Mouse (Mus musculus) limb, embryonic 15.5 days (tissue): ENCODE data around the gene Ppp6r3. TPM values are rescaled to one million over a fixed set of nuclear protein-coding genes. Genes with fewer than 3 reads are reported as not detected.
"Not testable (repeated sequence)": the region's sequence is repeated elsewhere in the genome, so short reads cannot be mapped to it uniquely, and the experiment has no call there.

Experiments used
- ATAC-seq: fragments of 200-750 bp; cut with Nextera tagmentation; 2 replicates; pipeline ENCODE4 v1.8.0; 2017; ENCODE audit warnings: low read depth, moderate TSS enrichment; ENCODE audit not compliant: insufficient number of reproducible peaks, low FRiP score, low TSS enrichment
- H3K27ac ChIP-seq: fragments of 300-500 bp; sonication (generic); 2 replicates; pipeline ENCODE4 v1.5.1; 2015; ENCODE audit warnings: moderate library complexity, mild to moderate bottlenecking, inconsistent platforms
- H3K27me3 ChIP-seq: fragments of 300-500 bp; sonication (generic); 2 replicates; pipeline ENCODE4 v1.6.1; 2015; ENCODE audit warnings: inconsistent platforms
- H3K36me3 ChIP-seq: fragments of 300-500 bp; sonication (generic); 2 replicates; pipeline ENCODE4 v1.6.1; 2015; ENCODE audit warnings: inconsistent platforms
- H3K4me1 ChIP-seq: fragments of 300-500 bp; sonication (generic); 2 replicates; pipeline ENCODE4 v1.6.1; 2015; ENCODE audit warnings: inconsistent platforms
- H3K4me2 ChIP-seq: fragments of 300-500 bp; sonication (generic); 2 replicates; pipeline ENCODE4 v1.6.1; 2015; ENCODE audit warnings: mild to moderate bottlenecking, inconsistent platforms
- H3K4me3 ChIP-seq: fragments of 300-500 bp; sonication (generic); 2 replicates; pipeline ENCODE4 v1.5.1; 2015; ENCODE audit warnings: mild to moderate bottlenecking, inconsistent platforms
- H3K9ac ChIP-seq: fragments of 300-500 bp; sonication (generic); 2 replicates; pipeline ENCODE4 v1.6.1; 2015; ENCODE audit warnings: inconsistent platforms
- H3K9me3 ChIP-seq: fragments of 300-500 bp; sonication (generic); 2 replicates; pipeline ENCODE4 v1.6.1; 2016; ENCODE audit warnings: inconsistent platforms
- WGBS: fragments of 180-500 bp; shearing (Covaris S2); methylation state at CpG from one replicate; pipeline ENCODE4 v1.1.7; 2015; 5-methylcytosine and 5-hydroxymethylcytosine counted together
- polyA plus RNA-seq: library from polyadenylated mRNA; unstranded; fragments of >200 nt; fragmentation: Nextera tagmentation; extraction: Ambion mirVana; gene quantifications from 2 replicates; pipeline ENCODE4 v1.2.1, GENCODE M21; 2015

Ppp6r3 gene
- polyA plus RNA-seq, 1 experiment from 2014 or later = 55.6 TPM

- no peaks in the 10 kb centered on the region for H3K9me3 ChIP-seq
- no peak overlapping the region for H3K9ac ChIP-seq
- H3K36me3 ChIP-seq = peaks cover 94% of the 10 kb centered on the region
- H3K4me2 ChIP-seq = no peak overlapping the region
- 86% methylated on average over 7 of the region's 7 CpGs for WGBS
- no peaks in the 10 kb centered on the region for H3K4me1 ChIP-seq
- ATAC-seq = no peak
- H3K27ac ChIP-seq = no peak overlapping the region
- no peaks in the 10 kb centered on the region for H3K27me3 ChIP-seq
- H3K4me3 ChIP-seq = no peak overlapping the region
Observed at GRCm38 (mm10) chr19:3593379-3594055, 18.0 kb upstream of the Ppp6r3 start.

GRCm38 (mm10) chr19:3589968-3590367, 14.4 kb upstream of the Ppp6r3 start:
- Histone ChIP-seq H3K36me3 (peaks cover 93% of the 10 kb centered on the region), H3K4me3 (no peak overlapping the region), H3K9me3 (no peaks in the 10 kb centered on the region), H3K9ac (no peak overlapping the region), H3K27me3 (no peaks in the 10 kb centered on the region), H3K4me2 (no peak overlapping the region), H3K27ac (no peak overlapping the region), H3K4me1 (no peaks in the 10 kb centered on the region)
- no peak for ATAC-seq
- WGBS = 91% methylated on average over 4 of the region's 4 CpGs

GRCm38 (mm10) chr19:3589547-3589946, 14.0 kb upstream of the Ppp6r3 start:
- Histone ChIP-seq H3K9ac (no peak overlapping the region), H3K9me3 (no peaks in the 10 kb centered on the region), H3K27ac (no peak overlapping the region), H3K4me3 (no peak overlapping the region), H3K4me1 (no peaks in the 10 kb centered on the region), H3K36me3 (peaks cover 92% of the 10 kb centered on the region), H3K27me3 (no peaks in the 10 kb centered on the region), H3K4me2 (no peak overlapping the region)
- WGBS = 81% methylated on average over 5 of the region's 5 CpGs
- ATAC-seq = no peak

- not testable (repeated sequence) for H3K4me3 ChIP-seq, H3K4me2 ChIP-seq, H3K9ac ChIP-seq, H3K27ac ChIP-seq, ATAC-seq, H3K27me3 ChIP-seq, H3K4me1 ChIP-seq, H3K9me3 ChIP-seq
- peaks cover 92% of the 10 kb centered on the region for H3K36me3 ChIP-seq
- 94% methylated on average over 5 of the region's 5 CpGs for WGBS
Observed at GRCm38 (mm10) chr19:3587729-3588128, 12.2 kb upstream of the Ppp6r3 start.

GRCm38 (mm10) chr19:3586540-3586939, 11.0 kb upstream of the Ppp6r3 start:
- peaks cover 82% of the 10 kb centered on the region for H3K36me3 ChIP-seq
- ATAC-seq = no peak
- no peaks in the 10 kb centered on the region for H3K27me3 ChIP-seq

GRCm38 (mm10) chr19:3586026-3586425, 10.5 kb upstream of the Ppp6r3 start:
- 89% methylated on average over 9 of the region's 9 CpGs for WGBS
- Histone ChIP-seq H3K27ac (no peak overlapping the region), H3K4me1 (0 out of 2 replicates have a peak, but pooled peaks cover 2% of the 10 kb centered on the region), H3K27me3 (no peaks in the 10 kb centered on the region), H3K9ac (no peak overlapping the region), H3K4me3 (no peak overlapping the region), H3K4me2 (no peak overlapping the region), H3K9me3 (no peaks in the 10 kb centered on the region), H3K36me3 (peaks cover 77% of the 10 kb centered on the region)
- ATAC-seq = no peak

More at GRCm38 (mm10) chr19:3586540-3586939, 11.0 kb upstream of the Ppp6r3 start:
- Histone ChIP-seq H3K4me1 (no peaks in the 10 kb centered on the region), H3K27ac (no peak overlapping the region), H3K4me2 (no peak overlapping the region), H3K9ac (no peak overlapping the region), H3K4me3 (no peak overlapping the region), H3K9me3 (no peaks in the 10 kb centered on the region)
- 43% methylated on average over 1 of the region's 1 CpGs for WGBS

- no peaks in the 10 kb centered on the region for H3K9me3 ChIP-seq
Observed at GRCm38 (mm10) chr19:3581326-3581725, 5.8 kb upstream of the Ppp6r3 start.

GRCm38 (mm10) chr19:3577911-3578290, 2.4 kb upstream of the Ppp6r3 start:
- no peak overlapping the region for H3K27ac ChIP-seq
- H3K4me1 ChIP-seq = peaks cover 26% of the 10 kb centered on the region
- no peaks in the 10 kb centered on the region for H3K27me3 ChIP-seq
- H3K9ac ChIP-seq = no peak overlapping the region
- no peak for ATAC-seq
- H3K36me3 ChIP-seq = 0 out of 2 replicates have a peak, but pooled peaks cover 3% of the 10 kb centered on the region
- H3K4me3 ChIP-seq = no peak overlapping the region
- no peak overlapping the region for H3K4me2 ChIP-seq
- H3K9me3 ChIP-seq = no peaks in the 10 kb centered on the region

More at GRCm38 (mm10) chr19:3581326-3581725, 5.8 kb upstream of the Ppp6r3 start:
- no peak overlapping the region for H3K27ac ChIP-seq
- H3K9ac ChIP-seq = no peak overlapping the region
- no peaks in the 10 kb centered on the region for H3K27me3 ChIP-seq
- no peak for ATAC-seq
- H3K36me3 ChIP-seq = peaks cover 35% of the 10 kb centered on the region
- 27% methylated on average over 7 of the region's 7 CpGs for WGBS
- peaks cover 7% of the 10 kb centered on the region; the same call in 1 of the 2 replicates for H3K4me1 ChIP-seq
- no peak overlapping the region for H3K4me2 ChIP-seq
- no peak overlapping the region for H3K4me3 ChIP-seq

GRCm38 (mm10) chr19:3577265-3577910, 1.8 kb upstream of the Ppp6r3 start:
- WGBS = 79% methylated on average over 4 of the region's 4 CpGs
- Histone ChIP-seq H3K9ac (no peak overlapping the region), H3K36me3 (no peaks in the 10 kb centered on the region), H3K4me3 (no peak overlapping the region), H3K27me3 (no peaks in the 10 kb centered on the region), H3K9me3 (no peaks in the 10 kb centered on the region), H3K27ac (0 out of 2 replicates have a peak overlapping the region, but pooled peaks have one; percentile 97), H3K4me1 (peaks cover 26% of the 10 kb centered on the region), H3K4me2 (no peak overlapping the region)
- ATAC-seq = no peak

- Histone ChIP-seq H3K27me3 (no peaks in the 10 kb centered on the region), H3K36me3 (no peaks in the 10 kb centered on the region), H3K9me3 (no peaks in the 10 kb centered on the region), H3K9ac (no peak overlapping the region), H3K27ac (peak overlapping the region; percentile 97), H3K4me3 (peak overlapping the region; percentile 94), H3K4me2 (peak overlapping the region; percentile 33), H3K4me1 (peaks cover 26% of the 10 kb centered on the region)
- ATAC-seq = no peak
- 68% methylated on average over 5 of the region's 5 CpGs for WGBS
Observed at GRCm38 (mm10) chr19:3576451-3577264, 1.1 kb upstream of the Ppp6r3 start.

- Histone ChIP-seq H3K36me3 (no peaks in the 10 kb centered on the region), H3K4me1 (peaks cover 25% of the 10 kb centered on the region), H3K9ac (peak overlapping the region; percentile 74), H3K27me3 (no peaks in the 10 kb centered on the region), H3K9me3 (no peaks in the 10 kb centered on the region), H3K27ac (peak overlapping the region; percentile 97), H3K4me2 (peak overlapping the region; percentile 72), H3K4me3 (peak overlapping the region; percentile 94)
- no peak; the same call in 1 of the 2 replicates for ATAC-seq
- WGBS = 0% methylated on average over 29 of the region's 50 CpGs
Observed at GRCm38 (mm10) chr19:3575276-3575631, 295 bp downstream of the Ppp6r3 start.
